Mouse (Mus musculus): Measurements from ENCODE around the gene Uchl5.

GRCm38 (mm10) chr1:143852329-143852728 is 75.3 kb downstream of the Uchl5 start:
- TF ChIP-seq CTCF (IDR thresholded peaks at IDR 0.05) (no peak), EP300 (IDR thresholded peaks at IDR 0.05) (no peak)
